Mouse (Mus musculus) right cerebral cortex, adult 2 months (tissue): ENCODE measurements around the gene Cacna2d2.
"Not testable (repeated sequence)": the region's sequence is repeated elsewhere in the genome, so short reads cannot be mapped to it uniquely, and the experiment has no call there.

Source experiments
- DNase-seq, 2 experiments: peaks; one replicate each; pipeline ENCODE4 v3.0.0; 2021 to 2022; ENCODE audit warnings: low spot score in 2 of 2

The Cacna2d2 gene

GRCm38 (mm10) chr9:107554319-107554825 is 155.0 kb downstream of the Cacna2d2 start:
- peak; percentile 93 to 95 for DNase-seq

GRCm38 (mm10) chr9:107555031-107555457 is 155.6 kb downstream of the Cacna2d2 start:
- no peak for DNase-seq

DNA sequence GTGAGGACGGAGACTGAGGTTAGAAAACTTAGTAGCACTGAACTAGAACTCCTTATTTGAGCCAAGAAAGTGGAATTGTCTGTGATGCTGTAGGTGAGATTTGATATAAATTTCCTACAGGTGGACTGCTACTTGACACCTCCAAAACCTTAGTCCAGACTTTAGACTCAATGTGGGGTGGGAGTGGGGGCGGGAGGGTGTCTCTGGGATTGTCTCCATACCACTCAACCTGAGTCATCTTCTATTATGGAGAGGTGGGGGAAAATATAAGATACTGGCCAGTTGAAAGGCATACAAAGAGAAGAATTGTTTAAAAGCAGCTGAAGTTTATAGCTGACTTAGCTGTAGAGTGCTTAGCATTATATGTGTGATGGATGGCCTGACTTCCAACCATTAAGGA is 156.3 kb downstream of the Cacna2d2 start:
- no peak for DNase-seq

DNA sequence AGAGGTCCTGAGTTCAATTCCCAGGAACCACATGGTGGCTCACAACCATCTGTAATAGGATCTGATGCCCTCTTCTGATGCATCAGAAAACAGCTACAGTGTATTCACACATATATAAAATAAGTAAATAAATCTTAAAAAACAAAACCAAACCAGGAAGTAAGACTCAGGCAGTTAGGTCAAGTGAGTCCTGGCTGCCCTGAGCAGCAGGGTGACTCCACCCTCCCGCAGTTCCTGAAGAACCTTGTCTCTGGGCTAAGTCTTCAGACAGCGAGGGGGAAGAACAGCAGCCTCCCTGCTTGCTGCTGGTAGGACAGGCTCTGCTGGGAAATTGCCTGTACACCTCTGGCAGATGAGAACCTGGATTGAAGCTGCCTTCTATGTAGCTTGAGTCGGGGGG is 156.9 kb downstream of the Cacna2d2 start:
- DNase-seq = no peak

- DNase-seq = peak; percentile 97
These were observed 163.7 kb downstream of the Cacna2d2 start, which contains the start of gene Tusc2 for GRCm38 (mm10) chr9:107563029-107563581. Gene Tusc2 (plus strand): TSS chr9:107563255.

GRCm38 (mm10) chr9:107565556-107565955 is 166.1 kb downstream of the Cacna2d2 start:
- not testable (repeated sequence) for DNase-seq

- peak; percentile 78 to 81 for DNase-seq
These were observed 166.8 kb downstream of the Cacna2d2 start for GRCm38 (mm10) chr9:107566041-107566709.

DNA sequence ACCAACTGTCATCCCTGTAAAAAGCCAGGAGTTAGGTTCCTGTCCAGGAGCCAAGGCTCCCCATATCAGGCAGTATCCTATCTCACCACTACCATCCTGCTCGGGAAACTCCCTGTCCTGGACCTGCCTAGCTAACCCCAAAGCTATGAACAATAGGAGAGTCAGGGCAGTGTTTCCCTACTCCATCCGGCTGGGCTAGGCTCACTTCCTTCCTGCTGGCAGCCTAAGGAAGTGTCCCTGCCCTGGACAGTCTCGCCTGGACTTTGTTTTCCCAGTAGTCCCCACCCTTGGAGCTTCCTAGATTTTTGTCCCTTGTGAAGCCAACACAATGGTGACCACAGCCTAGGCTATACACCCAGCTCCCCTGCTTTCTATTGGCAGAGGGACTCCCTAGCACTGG is 167.4 kb downstream of the Cacna2d2 start:
- DNase-seq = no peak

DNA sequence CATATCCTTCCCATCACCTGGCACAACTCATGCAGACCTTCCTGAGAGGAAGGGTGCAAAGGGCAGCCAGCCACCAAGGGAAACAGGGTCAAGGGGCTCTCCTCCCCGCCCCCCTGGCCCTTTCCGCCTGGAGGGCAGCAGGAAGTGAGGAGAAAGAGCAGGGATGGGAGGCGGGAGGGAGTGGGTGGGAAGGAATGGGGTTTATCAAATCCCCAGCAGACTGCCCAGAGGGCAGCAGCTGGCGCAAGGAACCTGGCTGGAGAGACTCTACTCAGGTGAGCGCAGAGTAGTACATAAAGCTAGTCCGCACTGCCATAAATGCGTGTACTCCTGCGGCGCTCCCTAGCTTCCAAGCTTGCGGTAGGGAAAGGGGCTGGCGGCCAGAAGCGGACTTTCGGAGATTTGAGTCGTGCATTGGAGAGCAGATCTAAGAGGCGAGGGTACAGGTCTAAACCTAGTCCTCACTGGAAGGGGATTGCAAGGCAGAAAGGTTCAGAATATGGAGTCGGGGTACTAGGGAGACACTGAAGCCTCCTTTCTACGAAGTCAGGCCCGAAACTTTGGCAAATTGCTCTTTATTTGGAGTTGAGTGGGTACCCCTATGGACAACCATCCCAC is 168.4 kb downstream of the Cacna2d2 start, which contains the start of gene Hyal2:
TSS of gene Hyal2 (plus strand) at position 244 of the 618 bp plus-strand sequence.
- DNase-seq = no peak

DNA sequence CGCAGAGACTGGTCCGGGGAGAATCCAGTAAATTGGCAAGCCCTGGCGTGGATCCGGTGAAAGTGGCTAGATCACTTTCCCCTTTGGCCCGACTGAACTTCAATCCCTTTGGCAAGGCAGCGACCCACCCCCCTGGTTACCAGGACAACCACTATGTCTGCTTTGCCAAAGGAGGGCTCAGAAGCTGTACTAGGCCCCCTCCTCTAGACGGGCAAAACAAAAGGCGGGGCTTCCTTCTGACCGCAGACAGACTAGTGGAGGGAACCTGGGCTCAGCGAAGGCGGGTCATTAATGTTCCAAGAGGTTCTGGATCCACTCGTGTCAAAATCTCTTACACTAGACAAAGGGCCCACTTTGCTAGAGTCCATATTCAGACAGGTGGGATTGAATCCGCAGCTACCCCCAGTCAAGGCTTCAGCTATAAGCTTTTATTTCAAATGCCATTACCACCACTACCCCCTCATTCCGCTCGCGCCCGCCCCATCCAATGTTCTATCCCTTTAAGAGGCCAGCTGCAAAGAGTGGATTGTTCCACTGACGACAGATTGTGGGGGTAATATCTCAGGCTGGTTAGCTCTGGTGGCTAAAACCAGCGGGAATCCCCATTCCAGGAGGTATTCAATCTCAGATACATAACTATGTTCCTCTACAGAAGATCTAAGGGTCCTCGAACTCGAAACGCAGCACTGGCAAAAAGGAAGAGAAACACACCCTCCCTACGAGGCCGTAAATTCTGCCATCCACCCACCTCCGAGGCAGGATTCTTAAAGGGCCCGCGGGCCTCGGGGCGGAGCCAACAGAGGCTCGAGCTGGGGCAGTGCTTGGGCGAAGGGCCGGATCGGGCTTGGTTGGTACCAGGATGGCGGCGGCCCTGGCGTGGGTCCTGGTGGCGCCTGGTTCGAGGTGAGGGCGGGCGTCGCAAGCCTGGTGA is 169.2 kb downstream of the Cacna2d2 start:
- peak; percentile 79 to 83 for DNase-seq

- no peak for DNase-seq
These were observed 169.9 kb downstream of the Cacna2d2 start for GRCm38 (mm10) chr9:107569270-107569669.

DNA sequence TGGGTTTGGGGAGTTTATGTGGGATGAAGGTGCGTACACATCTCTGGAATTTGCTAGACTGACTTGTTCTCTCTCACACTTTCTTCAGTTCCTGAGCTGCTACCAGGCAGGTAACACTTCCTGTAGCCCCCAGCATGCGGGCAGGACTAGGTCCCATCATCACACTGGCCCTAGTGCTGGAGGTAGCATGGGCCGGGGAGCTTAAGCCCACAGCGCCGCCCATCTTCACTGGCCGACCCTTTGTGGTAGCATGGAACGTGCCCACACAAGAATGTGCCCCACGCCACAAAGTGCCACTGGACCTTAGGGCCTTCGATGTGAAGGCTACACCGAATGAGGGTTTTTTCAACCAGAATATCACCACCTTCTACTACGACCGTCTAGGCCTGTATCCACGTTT is 170.6 kb downstream of the Cacna2d2 start:
- DNase-seq = no peak

GRCm38 (mm10) chr9:107570845-107571244 is 171.4 kb downstream of the Cacna2d2 start:
- no peak for DNase-seq

- no peak for DNase-seq
These were observed 172.3 kb downstream of the Cacna2d2 start for GRCm38 (mm10) chr9:107571534-107572326.

DNA sequence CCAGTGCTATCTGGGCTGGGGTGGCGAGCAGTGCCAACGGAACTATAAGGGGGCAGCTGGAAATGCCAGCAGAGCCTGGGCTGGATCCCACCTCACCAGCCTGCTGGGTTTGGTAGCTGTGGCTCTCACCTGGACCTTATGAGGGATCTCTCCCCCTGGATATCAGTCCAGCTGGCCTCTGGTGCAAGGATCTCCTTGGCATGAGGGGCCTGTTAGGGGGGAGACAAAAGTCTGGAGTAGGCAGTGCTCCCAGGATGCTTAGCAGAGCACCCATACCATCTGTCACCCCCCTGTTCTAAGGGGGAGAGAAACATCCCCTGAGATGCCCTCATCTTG is 172.9 kb downstream of the Cacna2d2 start:
- no peak for DNase-seq

GRCm38 (mm10) chr9:107573774-107574173 is 174.4 kb downstream of the Cacna2d2 start:
- DNase-seq = not testable (repeated sequence)

DNA sequence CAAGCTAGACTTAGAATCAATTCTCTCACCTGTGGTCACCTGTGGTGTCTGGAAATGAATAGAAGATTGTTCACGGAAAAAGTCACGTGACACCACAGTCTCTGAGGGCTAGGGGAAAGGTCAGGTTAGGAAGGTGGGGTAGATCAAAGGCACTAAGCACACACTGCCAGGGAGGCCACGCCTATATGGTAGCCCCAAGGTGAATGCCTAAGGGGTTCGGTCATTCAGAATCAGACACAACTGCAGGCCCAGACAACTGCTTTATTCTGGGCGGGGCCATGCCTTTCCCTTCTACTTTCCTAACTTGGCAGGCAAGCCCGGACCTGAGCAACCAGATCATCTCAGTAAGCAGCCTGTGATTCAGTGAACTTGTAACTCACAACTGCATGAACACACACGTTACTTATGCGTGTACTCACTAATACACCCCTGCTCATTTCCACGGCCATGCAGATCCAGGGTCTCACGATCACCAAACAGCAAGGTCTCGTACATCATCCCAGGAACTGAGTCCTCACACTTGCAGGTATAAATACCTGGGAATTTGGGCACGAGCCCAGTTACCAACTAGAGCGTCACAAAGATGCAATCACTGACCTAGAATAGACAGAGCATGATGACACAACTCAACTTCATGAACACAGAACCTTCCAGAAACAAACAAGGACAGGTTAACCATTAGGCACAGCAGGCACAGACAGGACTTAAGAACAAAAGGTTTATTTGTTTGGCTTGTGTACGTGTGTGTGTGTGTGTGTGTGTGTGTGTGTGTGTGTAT is 176.4 kb downstream of the Cacna2d2 start:
- DNase-seq = no peak

DNA sequence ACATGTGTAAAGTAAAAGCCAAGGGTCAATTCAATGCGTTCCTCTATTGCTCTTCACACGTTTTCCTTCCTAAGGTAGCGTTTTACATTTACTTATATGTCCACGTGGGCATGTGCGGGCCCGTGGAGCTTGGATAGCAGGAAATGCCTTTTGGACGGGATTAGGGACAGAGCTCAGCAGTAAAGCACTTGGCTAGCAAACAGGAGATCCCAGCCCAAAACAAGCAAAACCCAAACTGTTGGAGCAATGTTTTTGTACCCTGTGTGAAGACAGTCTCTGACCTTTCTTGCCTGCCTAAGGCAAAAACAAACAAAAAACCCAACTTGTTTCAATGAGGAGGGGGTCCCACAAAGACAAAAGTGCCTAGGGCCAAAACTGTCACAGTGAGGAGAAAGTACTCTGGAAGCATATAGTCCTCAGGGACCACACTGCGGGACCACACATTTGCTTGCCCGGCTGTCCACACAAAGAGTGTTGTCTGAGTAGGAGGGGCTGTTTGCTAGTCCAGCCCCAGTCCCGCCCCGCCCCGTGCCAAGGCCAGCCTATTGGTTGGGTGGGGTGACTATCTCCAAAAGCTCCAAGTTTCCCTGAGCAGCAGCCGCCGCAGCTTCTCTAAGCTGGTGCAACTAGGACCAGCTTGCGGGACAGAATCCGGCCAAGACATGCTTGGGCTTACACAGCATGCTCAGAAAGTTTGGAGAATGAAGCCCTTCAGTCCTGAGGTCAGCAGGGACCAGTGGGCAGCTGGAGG is 177.1 kb downstream of the Cacna2d2 start, which contains the start of gene Hyal1:
TSS of gene Hyal1 (plus strand) at position 571 of the 751 bp plus-strand sequence.
- DNase-seq = no peak

DNA sequence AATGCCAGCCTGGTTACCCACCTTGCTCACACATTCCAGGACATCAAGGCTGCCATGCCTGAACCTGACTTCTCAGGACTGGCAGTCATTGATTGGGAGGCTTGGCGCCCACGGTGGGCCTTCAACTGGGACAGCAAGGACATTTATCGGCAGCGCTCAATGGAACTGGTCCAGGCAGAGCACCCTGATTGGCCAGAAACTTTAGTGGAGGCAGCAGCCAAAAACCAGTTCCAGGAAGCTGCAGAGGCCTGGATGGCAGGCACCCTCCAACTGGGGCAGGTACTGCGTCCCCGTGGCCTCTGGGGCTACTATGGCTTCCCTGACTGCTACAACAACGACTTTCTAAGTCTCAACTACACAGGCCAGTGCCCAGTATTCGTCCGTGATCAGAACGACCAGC is 178.5 kb downstream of the Cacna2d2 start:
- DNase-seq = no peak
